Mouse (Mus musculus): Measurements from ENCODE around the gene Evc2.

GRCm38 (mm10) chr5:37469031-37469430 is 130.7 kb downstream of the Evc2 start:
- TF ChIP-seq EP300 (IDR thresholded peaks at IDR 0.05; ENCODE audit: low read depth): no peak
- no peak for TF ChIP-seq CTCF (IDR thresholded peaks at IDR 0.05; ENCODE audit: low read depth)
